Mouse (Mus musculus): ENCODE results near the gene Ado. TPM values are rescaled to one million over a fixed set of nuclear protein-coding genes. Genes with fewer than 3 reads are reported as not detected.

Gene Ado
- polyA plus RNA-seq, 1 experiment from 2014 or later = 17.4 TPM

DNA sequence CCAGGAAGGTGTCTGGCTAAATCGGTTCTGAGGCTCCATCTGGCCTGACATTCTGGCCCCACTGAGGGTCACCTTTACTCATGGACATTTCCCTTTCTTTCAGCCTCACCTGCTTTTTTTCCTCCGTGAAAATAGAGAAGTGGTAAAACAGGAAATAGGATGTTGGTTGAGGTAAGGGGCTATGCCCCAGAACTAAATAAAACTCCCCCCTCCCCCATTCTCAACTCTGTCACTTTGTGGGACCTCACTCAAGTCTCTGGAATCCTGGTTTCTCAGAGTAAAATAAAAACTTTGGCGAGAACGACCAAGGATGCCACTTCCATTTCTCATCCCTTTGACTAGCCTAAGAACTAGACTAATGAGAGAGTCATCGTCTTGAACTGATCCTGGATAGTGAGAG lies 44.7 kb downstream of the Ado start:
- WGBS = 59% methylated on average over 5 of the region's 5 CpGs
- H3K9ac ChIP-seq (ENCODE audit: low read depth, low read length) = no peak overlapping the region
- no peaks in the 10 kb centered on the region for H3K4me1 ChIP-seq (replicated peaks; ENCODE audit: control insufficient read depth, insufficient read depth, low read length)
- no peak for ATAC-seq
- H3K27ac ChIP-seq (ENCODE audit: low read depth, low read length) = no peak overlapping the region
- no peak overlapping the region for H3K4me3 ChIP-seq (ENCODE audit: low read depth, low read length)
- TF ChIP-seq CTCF (IDR thresholded peaks at IDR 0.05; ENCODE audit: low read depth) = no peak
- no peaks in the 10 kb centered on the region for H3K27me3 ChIP-seq (replicated peaks; ENCODE audit: control insufficient read depth, insufficient read depth, low read length)
- no peaks in the 10 kb centered on the region for H3K36me3 ChIP-seq (ENCODE audit: control insufficient read depth, insufficient read depth)
- H3K9me3 ChIP-seq (ENCODE audit: control insufficient read depth) = no peaks in the 10 kb centered on the region
- H3K4me2 ChIP-seq (replicated peaks; ENCODE audit: low read depth) = 0 out of 2 replicates have a peak overlapping the region, but pooled peaks have one; percentile 9

DNA sequence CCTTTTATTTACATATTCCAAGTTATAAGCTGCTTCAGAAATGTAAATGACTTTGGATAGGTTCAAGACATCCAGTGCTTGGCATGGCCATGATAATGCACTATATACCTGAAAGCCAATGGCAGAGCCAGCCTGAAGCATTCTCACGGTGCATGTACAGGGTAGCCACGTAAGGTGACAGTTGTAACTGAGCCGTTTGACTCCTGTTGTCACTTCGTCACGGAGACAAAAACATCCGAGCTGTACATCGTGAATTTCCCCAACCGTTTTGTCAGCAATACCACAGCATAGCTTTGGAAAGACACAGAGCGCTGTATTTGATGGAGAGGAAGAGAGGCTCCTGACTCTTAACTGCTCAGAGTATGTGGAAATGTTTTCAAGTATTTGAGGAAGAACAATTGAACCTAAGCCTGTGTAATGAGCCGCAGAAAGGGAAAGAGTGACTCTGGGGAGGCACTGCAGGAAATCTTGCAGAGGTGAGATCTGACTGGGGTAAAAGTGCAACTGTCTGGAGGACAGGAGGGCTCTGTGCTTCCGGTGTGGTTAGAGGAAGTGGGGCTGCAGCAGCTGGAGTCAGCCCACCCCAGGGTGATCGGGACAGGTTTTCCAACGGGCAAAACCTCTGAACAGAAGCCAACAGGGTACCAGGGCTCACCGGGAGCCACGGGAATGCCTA lies 45.3 kb downstream of the Ado start:
- 0 out of 2 replicates have a peak overlapping the region, but pooled peaks have one; percentile 9 for H3K4me2 ChIP-seq (replicated peaks; ENCODE audit: low read depth)
- ATAC-seq = no peak

DNA sequence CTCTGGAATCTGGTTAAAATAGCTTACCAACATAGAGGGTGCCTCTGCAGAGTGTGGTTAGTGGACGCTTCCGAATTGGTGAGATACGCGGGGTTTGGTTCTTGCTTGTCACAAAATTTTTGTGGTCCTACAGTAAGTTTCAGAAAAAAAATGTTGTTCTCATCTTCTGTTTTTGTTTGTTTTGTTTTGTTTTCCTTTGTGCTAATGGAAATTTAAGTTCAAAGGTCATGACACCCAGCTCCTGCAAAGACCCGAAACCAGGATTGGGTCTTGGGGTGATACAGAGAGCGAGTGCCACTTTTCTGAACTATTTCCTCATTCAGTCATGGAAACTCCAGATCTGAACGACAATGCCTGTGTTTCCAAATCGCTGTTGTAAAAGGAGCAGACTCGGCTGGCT lies 50.8 kb downstream of the Ado start:
- no peak overlapping the region for H3K9ac ChIP-seq (ENCODE audit: low read depth, low read length)
- H3K4me2 ChIP-seq (replicated peaks; ENCODE audit: low read depth) = no peak overlapping the region
- WGBS = 91% methylated on average over 9 of the region's 9 CpGs
- no peaks in the 10 kb centered on the region for H3K27me3 ChIP-seq (replicated peaks; ENCODE audit: control insufficient read depth, insufficient read depth, low read length)
- no peak overlapping the region for H3K4me3 ChIP-seq (ENCODE audit: low read depth, low read length)
- H3K27ac ChIP-seq (ENCODE audit: low read depth, low read length) = no peak overlapping the region
- no peaks in the 10 kb centered on the region for H3K36me3 ChIP-seq (ENCODE audit: control insufficient read depth, insufficient read depth)
- H3K9me3 ChIP-seq (ENCODE audit: control insufficient read depth) = no peaks in the 10 kb centered on the region
- TF ChIP-seq CTCF (IDR thresholded peaks at IDR 0.05; ENCODE audit: low read depth) = no peak
- no peak for ATAC-seq
- no peaks in the 10 kb centered on the region for H3K4me1 ChIP-seq (replicated peaks; ENCODE audit: control insufficient read depth, insufficient read depth, low read length)

More for the DNA sequence above, 45.3 kb downstream of the Ado start:
- H3K9me3 ChIP-seq (ENCODE audit: control insufficient read depth) = no peaks in the 10 kb centered on the region
- H3K36me3 ChIP-seq (ENCODE audit: control insufficient read depth, insufficient read depth) = no peaks in the 10 kb centered on the region
- H3K4me3 ChIP-seq (ENCODE audit: low read depth, low read length) = no peak overlapping the region
- no peaks in the 10 kb centered on the region for H3K27me3 ChIP-seq (replicated peaks; ENCODE audit: control insufficient read depth, insufficient read depth, low read length)
- WGBS = 56% methylated on average over 15 of the region's 15 CpGs
- H3K4me1 ChIP-seq (replicated peaks; ENCODE audit: control insufficient read depth, insufficient read depth, low read length) = no peaks in the 10 kb centered on the region
- no peak overlapping the region for H3K27ac ChIP-seq (ENCODE audit: low read depth, low read length)
- no peak for TF ChIP-seq CTCF (IDR thresholded peaks at IDR 0.05; ENCODE audit: low read depth)
- no peak overlapping the region for H3K9ac ChIP-seq (ENCODE audit: low read depth, low read length)

DNA sequence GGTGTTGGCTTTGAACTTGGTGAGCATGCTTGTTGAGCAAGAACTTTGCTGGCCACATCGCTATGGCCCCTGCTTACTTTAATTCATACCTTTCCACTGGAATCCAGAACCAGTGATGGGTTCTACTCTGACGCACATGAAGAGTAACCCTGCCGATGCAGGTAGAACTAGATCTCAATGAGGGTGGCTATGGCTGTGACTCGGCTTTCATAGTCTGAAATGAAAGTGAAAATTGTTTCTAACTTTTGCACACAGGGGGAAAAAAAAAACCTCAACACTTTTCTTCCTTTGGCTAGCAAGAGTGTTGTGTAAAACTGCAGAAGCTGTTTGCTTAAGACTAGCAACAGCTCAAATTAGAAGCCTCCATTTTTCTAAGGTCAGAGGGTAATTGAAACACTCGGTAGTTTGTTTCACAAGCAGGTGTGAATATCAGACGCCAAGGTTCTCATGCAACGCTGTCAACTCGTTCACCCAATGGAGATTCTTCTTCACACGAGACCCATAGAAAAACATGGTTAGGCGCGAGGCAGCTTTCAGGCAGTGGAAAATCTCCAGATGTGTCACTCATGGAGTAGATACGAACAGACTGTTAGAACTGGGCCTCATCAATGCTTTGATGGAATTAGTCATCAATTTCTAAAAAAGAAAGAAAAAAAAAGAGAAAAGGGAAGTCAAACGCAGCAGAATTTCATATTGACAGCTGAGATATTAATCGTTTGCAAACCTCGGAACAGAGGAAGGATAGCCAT lies 51.4 kb downstream of the Ado start:
- H3K9me3 ChIP-seq (ENCODE audit: control insufficient read depth) = no peaks in the 10 kb centered on the region
- H3K27ac ChIP-seq (ENCODE audit: low read depth, low read length) = no peak overlapping the region
- 90% methylated on average over 15 of the region's 15 CpGs for WGBS
- no peak overlapping the region for H3K9ac ChIP-seq (ENCODE audit: low read depth, low read length)
- no peak overlapping the region for H3K4me3 ChIP-seq (ENCODE audit: low read depth, low read length)
- H3K36me3 ChIP-seq (ENCODE audit: control insufficient read depth, insufficient read depth) = no peaks in the 10 kb centered on the region
- H3K4me1 ChIP-seq (replicated peaks; ENCODE audit: control insufficient read depth, insufficient read depth, low read length) = no peaks in the 10 kb centered on the region
- no peaks in the 10 kb centered on the region for H3K27me3 ChIP-seq (replicated peaks; ENCODE audit: control insufficient read depth, insufficient read depth, low read length)
- no peak for ATAC-seq
- TF ChIP-seq CTCF (IDR thresholded peaks at IDR 0.05; ENCODE audit: low read depth) = no peak
- no peak overlapping the region for H3K4me2 ChIP-seq (replicated peaks; ENCODE audit: low read depth)

Other genes with a start within 250 kb of the Ado start
- 0.60 TPM in 2 replicates for gene Egr2, start 13.5 kb downstream of the Ado start, polyA plus RNA-seq (2015; fragmentation: Nextera tagmentation; extraction: Ambion mirVana)

Data from intestine, postnatal 0 days (tissue).